Mouse (Mus musculus) MEL (cell line): ENCODE measurements around the gene Foxf1. TPM values are rescaled to one million over a fixed set of nuclear protein-coding genes. Genes with fewer than 3 reads are reported as not detected.

Experiments
- DNase-seq: peaks from one replicate; pipeline ENCODE4 v3.0.0; 2011; ENCODE audit warnings: low read depth, low spot score
- H3K27ac ChIP-seq: 2 replicates; pipeline ENCODE4 v1.5.1; 2012; ENCODE audit warnings: low read depth, mild to moderate bottlenecking, control low read depth, low read length, moderate library complexity; ENCODE audit not compliant: control insufficient read depth
- H3K27me3 ChIP-seq, 2 experiments: fragments of 150-350 bp in 1 of 2; sonication (generic) in 1 of 2; 2 replicates each; pipeline ENCODE4 v1.6.1; 2012; ENCODE audit warnings: low read length in 2 of 2, mild to moderate bottlenecking in 2 of 2, improper control_type of control experiment in 1 of 2, moderate library complexity in 1 of 2; ENCODE audit not compliant: insufficient read depth in 2 of 2, control insufficient read depth in 1 of 2
- H3K36me3 ChIP-seq, 2 experiments: 2 replicates each; pipeline ENCODE4 v1.6.1; 2012 to 2014; ENCODE audit warnings: low read length in 2 of 2, improper control_type of control experiment in 1 of 2, inconsistent platforms in 1 of 2, mild to moderate bottlenecking in 1 of 2; ENCODE audit not compliant: insufficient read depth in 2 of 2, control insufficient read depth in 1 of 2
- H3K4me1 ChIP-seq, 2 experiments: fragments of 150-350 bp in 1 of 2; sonication (generic) in 1 of 2; 2 replicates each; pipeline ENCODE4 v1.6.1; 2012; ENCODE audit warnings: low read length in 2 of 2, improper control_type of control experiment in 1 of 2, mild to moderate bottlenecking in 1 of 2; ENCODE audit not compliant: insufficient read depth in 2 of 2, control insufficient read depth in 1 of 2
- H3K4me3 ChIP-seq, 2 experiments: fragments of 150-350 bp in 1 of 2; sonication (generic) in 1 of 2; 2 replicates each; pipeline ENCODE4 v1.5.1; 2012; ENCODE audit warnings: low read depth in 2 of 2, low read length in 2 of 2, mild to moderate bottlenecking in 2 of 2, moderate library complexity in 2 of 2, control low read depth in 1 of 2, improper control_type of control experiment in 1 of 2; ENCODE audit not compliant: control insufficient read depth in 1 of 2, insufficient read depth in 1 of 2
- H3K79me2 ChIP-seq: 2 replicates; pipeline ENCODE4 v1.6.1; 2012; ENCODE audit warnings: mild to moderate bottlenecking, low read length, moderate library complexity; ENCODE audit not compliant: control insufficient read depth, poor library complexity, insufficient read depth
- H3K9ac ChIP-seq: 2 replicates; pipeline ENCODE4 v1.6.1; 2012; ENCODE audit warnings: low read depth, mild to moderate bottlenecking, control low read depth, low read length, moderate library complexity; ENCODE audit not compliant: control insufficient read depth, poor library complexity, severe bottlenecking
- H3K9me3 ChIP-seq: fragments of 150-350 bp; sonication (generic); replicated peaks from 2 replicates; pipeline ENCODE4 v1.6.1; 2012; ENCODE audit warnings: mild to moderate bottlenecking, low read length, improper control_type of control experiment, moderate library complexity; ENCODE audit not compliant: insufficient read depth
- BHLHE40 ChIP-seq: IDR thresholded peaks from 2 replicates; pipeline ENCODE4 v1.6.1; 2012; ENCODE audit warnings: low read depth, mild to moderate bottlenecking, inconsistent platforms, low read length, improper control_type of control experiment, borderline replicate concordance
- CHD1 ChIP-seq: IDR thresholded peaks from 2 replicates; pipeline ENCODE4 v1.6.1; 2012; ENCODE audit warnings: low read depth, mild to moderate bottlenecking, inconsistent platforms, low read length, improper control_type of control experiment
- CTCF ChIP-seq, 3 experiments: IDR thresholded peaks in 2 of 3; conservative IDR thresholded peaks in 1 of 3; 2 replicates each; pipeline ENCODE4 v1.5.1; 2011 to 2012; ENCODE audit warnings: low read length in 3 of 3, low read depth in 2 of 3, mild to moderate bottlenecking in 2 of 3, improper control_type of control experiment in 1 of 3, inconsistent platforms in 1 of 3, mixed read lengths in 1 of 3, moderate library complexity in 1 of 3; ENCODE audit not compliant: control insufficient read depth in 1 of 3, insufficient read depth in 1 of 3, poor library complexity in 1 of 3, severe bottlenecking in 1 of 3
- E2F4 ChIP-seq: IDR thresholded peaks from 2 replicates; pipeline ENCODE4 v1.6.1; 2011; ENCODE audit warnings: low read depth, low read length, improper control_type of control experiment, borderline replicate concordance
- ELF1 ChIP-seq: IDR thresholded peaks from 2 replicates; pipeline ENCODE4 v1.6.1; 2014; ENCODE audit warnings: low read depth, mild to moderate bottlenecking, inconsistent platforms, low read length, improper control_type of control experiment, moderate library complexity
- EP300 ChIP-seq, 2 experiments: IDR thresholded peaks; 2 replicates each; pipeline ENCODE4 v1.6.1; 2011; ENCODE audit warnings: improper control_type of control experiment in 2 of 2, low read length in 2 of 2, low read depth in 1 of 2, mild to moderate bottlenecking in 1 of 2
- ETS1 ChIP-seq: IDR thresholded peaks from 2 replicates; pipeline ENCODE4 v1.6.1; 2012; ENCODE audit warnings: low read depth, mild to moderate bottlenecking, inconsistent platforms, low read length, improper control_type of control experiment, moderate library complexity
- GABPA ChIP-seq: IDR thresholded peaks from 2 replicates; pipeline ENCODE4 v1.6.1; 2012; ENCODE audit warnings: low read depth, mild to moderate bottlenecking, inconsistent platforms, low read length, improper control_type of control experiment, moderate library complexity
- GATA1 ChIP-seq: IDR thresholded peaks from 2 replicates; pipeline ENCODE4 v1.6.1; 2011; ENCODE audit warnings: low read depth, low read length, improper control_type of control experiment
- HCFC1 ChIP-seq: IDR thresholded peaks from 2 replicates; pipeline ENCODE4 v1.6.1; 2012; ENCODE audit warnings: low read depth, mild to moderate bottlenecking, inconsistent platforms, low read length, improper control_type of control experiment, moderate library complexity
- KAT2A ChIP-seq: conservative IDR thresholded peaks from 2 replicates; pipeline ENCODE4 v1.6.1; 2012; ENCODE audit warnings: low read depth, low read length, improper control_type of control experiment, inconsistent platforms
- MAX ChIP-seq: IDR thresholded peaks from 2 replicates; pipeline ENCODE4 v1.6.1; 2011; ENCODE audit warnings: low read length, improper control_type of control experiment
- MAZ ChIP-seq: IDR thresholded peaks from 2 replicates; pipeline ENCODE4 v1.6.1; 2012; ENCODE audit warnings: low read depth, mild to moderate bottlenecking, inconsistent platforms, low read length, improper control_type of control experiment
- MEF2A ChIP-seq: IDR thresholded peaks from 2 replicates; pipeline ENCODE4 v1.6.1; 2014; ENCODE audit warnings: low read depth, mild to moderate bottlenecking, inconsistent platforms, low read length, improper control_type of control experiment; ENCODE audit not compliant: poor library complexity, insufficient replicate concordance, severe bottlenecking; ENCODE audit errors: extremely low read depth
- MXI1 ChIP-seq: IDR thresholded peaks from 2 replicates; pipeline ENCODE4 v1.6.1; 2011; ENCODE audit warnings: mild to moderate bottlenecking, low read depth, low read length, improper control_type of control experiment
- MYB ChIP-seq: IDR thresholded peaks from 2 replicates; pipeline ENCODE4 v1.6.1; 2011; ENCODE audit warnings: mild to moderate bottlenecking, low read depth, low read length, improper control_type of control experiment
- NELFE ChIP-seq: IDR thresholded peaks from 2 replicates; pipeline ENCODE4 v1.6.1; 2011; ENCODE audit warnings: low read depth, low read length, improper control_type of control experiment
- NRF1 ChIP-seq: IDR thresholded peaks from 2 replicates; pipeline ENCODE4 v1.6.1; 2014; ENCODE audit warnings: low read depth, mild to moderate bottlenecking, inconsistent platforms, low read length, improper control_type of control experiment, moderate library complexity; ENCODE audit not compliant: poor library complexity, insufficient read depth, severe bottlenecking
- POLR2AphosphoS2 ChIP-seq: IDR thresholded peaks from 2 replicates; pipeline ENCODE4 v1.6.1; 2011; ENCODE audit warnings: low read length, improper control_type of control experiment
- POLR2AphosphoS5 ChIP-seq: IDR thresholded peaks from 2 replicates; pipeline ENCODE4 v1.6.1; 2012; ENCODE audit warnings: low read depth, borderline replicate concordance, mild to moderate bottlenecking, inconsistent platforms, low read length, moderate library complexity, mixed read lengths
- RCOR1 ChIP-seq: IDR thresholded peaks from 2 replicates; pipeline ENCODE4 v1.6.1; 2012; ENCODE audit warnings: low read depth, mild to moderate bottlenecking, inconsistent platforms, low read length, improper control_type of control experiment
- SIN3A ChIP-seq: IDR thresholded peaks from 2 replicates; pipeline ENCODE4 v1.6.1; 2012; ENCODE audit warnings: low read length, improper control_type of control experiment, inconsistent platforms
- SMC3 ChIP-seq: IDR thresholded peaks from 2 replicates; pipeline ENCODE4 v1.6.1; 2011; ENCODE audit warnings: low read depth, low read length, improper control_type of control experiment
- TAL1 ChIP-seq: IDR thresholded peaks from 2 replicates; pipeline ENCODE4 v1.6.1; 2012; ENCODE audit warnings: mild to moderate bottlenecking, inconsistent platforms, low read length, moderate library complexity, mixed read lengths
- TBP ChIP-seq: IDR thresholded peaks from 2 replicates; pipeline ENCODE4 v1.8.0; 2011; ENCODE audit warnings: low read depth, low read length, improper control_type of control experiment
- ZC3H11A ChIP-seq: IDR thresholded peaks from 2 replicates; pipeline ENCODE4 v1.6.1; 2012; ENCODE audit warnings: low read depth, mild to moderate bottlenecking, inconsistent platforms, low read length, improper control_type of control experiment
- ZMIZ1 ChIP-seq: IDR thresholded peaks from 2 replicates; pipeline ENCODE4 v1.6.1; 2012; ENCODE audit warnings: low read depth, mild to moderate bottlenecking, inconsistent platforms, low read length, improper control_type of control experiment, moderate library complexity
- polyA plus RNA-seq, 2 experiments: library from polyadenylated mRNA; stranded (reverse) in 1 of 2; unstranded in 1 of 2; fragments of >175 nt in 1 of 2; fragments of >200 nt in 1 of 2; gene quantifications; 2 replicates each; pipeline versions ENCODE4 v1.2.1 to v1.2.4; 2012; ENCODE audit warnings: low replicate concordance in 2 of 2, low read depth in 1 of 2; ENCODE audit not compliant: insufficient read length in 2 of 2, insufficient read depth in 1 of 2, missing spikeins in 1 of 2
- total RNA-seq: library from RNA; depleted of rRNA; stranded (reverse); fragments of 300-350 nt; gene quantifications from 2 replicates; pipeline ENCODE4 v1.2.3, GENCODE M21; 2012

Gene Foxf1
- total and polyA plus RNA-seq, 3 experiments: not detected

- Histone ChIP-seq H3K27ac (peak overlapping the region; percentile 60), H3K27me3 (no peaks in the 10 kb centered on the region), H3K79me2 (peaks cover 14% of the 10 kb centered on the region), H3K9me3 (no peaks in the 10 kb centered on the region), H3K36me3 (peaks cover 0 to 13% of the 10 kb centered on the region in 2 experiments; a peak in 2 of 4 replicates)
- peak; percentile 62 for TF ChIP-seq MXI1
- TF ChIP-seq MYB: no peak
- no peak for TF ChIP-seq SMC3
- no peak for TF ChIP-seq TAL1
- TF ChIP-seq ZMIZ1: no peak
- no peak for TF ChIP-seq MEF2A
- peak; percentile 58 for TF ChIP-seq GATA1
- no peak for TF ChIP-seq GABPA
- no peak for TF ChIP-seq NELFE
- no peak for TF ChIP-seq ELF1
- 0 out of 4 replicates have a peak, but pooled peaks of 1 of the 2 experiments have one; percentile 7 for TF ChIP-seq EP300 (IDR thresholded peaks at IDR 0.05; ENCODE audit: low read depth in 1 of 2, low read length in 2 of 2)
- no peak for TF ChIP-seq NRF1
- TF ChIP-seq RCOR1: no peak
- TF ChIP-seq KAT2A: no peak
- no peak; the same call in none of the 2 replicates for TF ChIP-seq MAZ
- no peak for TF ChIP-seq E2F4
- 0 out of 2 replicates have a peak, but pooled peaks have one; percentile 13 for TF ChIP-seq ETS1
- TF ChIP-seq CHD1: no peak
- no peak for TF ChIP-seq ZC3H11A
- TF ChIP-seq HCFC1: no peak; the same call in 1 of the 2 replicates
- TF ChIP-seq SIN3A: peak; percentile 33; the same call in 1 of the 2 replicates
- no peak for TF ChIP-seq TBP
- no peak for TF ChIP-seq POLR2AphosphoS5
- TF ChIP-seq CTCF (IDR thresholded peaks at IDR 0.05 in 2 of 3, conservative IDR thresholded peaks at IDR 0.05 in 1 of 3; ENCODE audit: control insufficient read depth in 1 of 3, insufficient read depth in 1 of 3, low read depth in 2 of 3, low read length in 3 of 3, poor library complexity in 1 of 3, severe bottlenecking in 1 of 3): no peak
- TF ChIP-seq BHLHE40: no peak
- 0 out of 2 replicates have a peak, but pooled peaks have one; percentile 50 for TF ChIP-seq MAX
- no peak for TF ChIP-seq POLR2AphosphoS2
- TF ChIP-seq, all 39 proteins: peak for 6
- H3K4me1 ChIP-seq: peaks cover 3 to 21% of the 10 kb centered on the region in 2 experiments; a peak in 3 of 4 replicates
- no peak overlapping the region; a peak in 1 of 4 replicates for H3K4me3 ChIP-seq
- H3K9ac ChIP-seq: peak overlapping the region; percentile 40
- DNase-seq: peak; percentile 55
Measured at GRCm38 (mm10) chr8:121111145-121111907, 27.1 kb downstream of the Foxf1 start.
